Mouse (Mus musculus): ENCODE measurements at regions not wholly inside any gene's neighbourhood (a gene's known extent, or its start where the extent isn't known, plus 50 kb on each side); places are given as distances from the start of the nearest gene placed in this dataset.

DNA sequence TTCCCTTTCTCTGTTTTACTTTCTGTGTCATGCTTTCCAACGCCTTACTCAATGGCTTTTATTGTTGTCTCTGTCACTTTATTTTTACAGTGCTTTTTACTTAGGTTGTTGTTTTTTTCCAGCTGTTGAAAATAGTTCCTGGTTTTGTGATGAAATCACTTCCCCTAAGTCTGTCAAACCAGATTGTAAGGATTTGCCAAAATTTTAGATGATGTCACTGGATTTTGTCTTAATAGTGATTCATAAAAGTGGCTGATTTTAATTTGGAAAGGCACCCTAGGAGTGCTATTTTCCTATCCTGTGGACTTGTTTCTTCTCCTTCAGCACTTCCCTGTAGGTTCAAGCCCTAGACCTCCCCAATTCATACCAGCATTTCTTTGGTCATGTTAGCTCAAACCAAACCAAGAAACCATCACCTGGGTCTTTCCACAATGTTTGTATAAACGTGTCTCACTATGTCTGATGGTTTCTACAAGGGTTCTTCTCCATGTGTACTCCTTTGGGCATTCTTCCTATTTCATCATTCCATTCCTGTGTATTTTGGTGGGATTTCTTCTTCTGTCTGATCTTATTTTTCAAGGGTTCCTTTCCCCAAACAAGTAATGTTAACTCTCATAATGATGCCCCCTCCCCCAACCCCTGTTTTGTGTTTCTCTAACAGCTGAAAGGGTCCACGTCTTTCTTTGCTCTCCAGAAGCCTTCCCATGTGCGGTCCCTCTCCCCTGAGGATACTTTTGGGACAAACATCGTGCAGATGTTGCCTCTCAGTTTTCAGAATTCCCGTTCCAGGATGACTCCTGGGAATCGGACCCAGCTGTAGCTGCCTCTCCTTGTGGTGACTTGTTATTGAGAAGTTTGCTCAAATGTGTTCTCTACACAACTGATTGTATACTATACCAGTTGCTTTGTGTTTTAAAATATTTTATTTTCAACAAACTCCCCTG, 89.5 kb upstream of the Dcn start:
- DNase-seq, result no peak

DNA sequence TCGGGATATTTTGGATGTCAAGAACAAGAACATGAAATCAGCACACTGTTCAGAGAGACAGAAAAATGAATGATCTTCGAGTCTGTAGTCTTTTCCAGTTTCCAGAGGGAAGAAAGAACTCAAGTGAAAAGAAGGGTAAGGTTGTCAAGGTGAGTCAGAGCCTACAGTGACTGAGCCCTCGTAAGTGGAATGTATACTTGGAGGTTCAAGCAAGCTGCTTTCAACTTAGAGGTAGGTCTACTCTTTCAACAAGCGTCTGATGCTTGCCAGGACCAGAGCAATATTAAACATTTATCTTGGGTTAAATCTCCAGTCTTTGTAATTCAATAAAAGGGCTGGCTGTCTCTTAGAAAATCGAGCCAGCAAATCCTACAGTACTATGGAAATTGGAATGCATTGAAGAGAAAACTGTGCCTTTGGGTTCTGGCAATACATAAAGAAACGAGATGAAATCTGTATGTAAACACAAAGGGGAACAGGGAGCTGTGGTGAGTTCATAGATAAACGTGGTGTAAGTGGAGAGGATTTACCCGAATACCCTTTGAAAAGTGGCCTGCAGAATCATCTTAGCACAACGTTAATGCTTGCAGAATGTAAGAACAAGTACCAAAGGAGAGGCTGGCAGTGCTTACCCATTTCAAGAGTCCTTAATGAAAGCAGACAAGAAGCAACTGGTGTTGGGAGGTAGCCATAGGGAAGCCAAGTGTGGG, 82.2 kb upstream of the Dcn start:
- no peak for DNase-seq

DNA sequence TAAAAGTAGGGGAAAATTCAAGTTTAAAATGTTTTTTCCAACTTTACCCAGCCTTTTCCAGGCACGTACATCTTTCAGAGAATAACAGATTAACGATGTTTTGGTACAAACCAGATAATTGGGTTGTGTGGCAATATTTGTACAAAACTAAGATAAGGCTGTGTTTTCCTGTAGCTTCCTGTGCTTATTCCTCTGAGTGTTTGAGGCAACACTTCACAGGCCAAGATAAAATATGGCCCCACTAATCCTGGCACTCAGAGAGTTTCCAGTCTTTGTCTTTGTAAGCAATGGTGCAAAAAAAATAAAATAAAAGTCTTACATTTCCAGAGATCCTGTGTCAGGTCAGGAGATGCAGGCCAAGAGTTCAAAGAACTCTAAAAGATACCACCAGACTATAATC, 81.5 kb upstream of the Dcn start:
- DNase-seq, result no peak

DNA sequence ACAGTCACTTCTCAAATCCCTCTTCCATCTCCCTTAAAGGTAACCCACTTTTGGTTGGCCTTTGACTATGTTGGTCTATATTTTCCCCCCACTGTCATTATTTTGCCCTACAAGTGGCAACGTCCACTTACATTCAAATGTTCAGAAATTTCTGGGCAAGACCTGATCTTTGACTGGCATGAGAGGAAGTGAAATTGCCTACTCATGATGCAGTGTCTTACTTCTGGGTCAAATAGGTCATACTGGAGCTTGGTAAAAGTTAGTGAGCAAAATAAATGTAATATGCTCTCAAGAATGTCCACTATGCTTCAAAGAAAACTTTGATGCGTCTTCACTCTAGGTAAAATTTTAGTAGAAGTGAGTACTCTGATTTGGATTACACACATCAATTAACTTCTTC, 76.9 kb upstream of the Dcn start:
- no peak for DNase-seq

DNA sequence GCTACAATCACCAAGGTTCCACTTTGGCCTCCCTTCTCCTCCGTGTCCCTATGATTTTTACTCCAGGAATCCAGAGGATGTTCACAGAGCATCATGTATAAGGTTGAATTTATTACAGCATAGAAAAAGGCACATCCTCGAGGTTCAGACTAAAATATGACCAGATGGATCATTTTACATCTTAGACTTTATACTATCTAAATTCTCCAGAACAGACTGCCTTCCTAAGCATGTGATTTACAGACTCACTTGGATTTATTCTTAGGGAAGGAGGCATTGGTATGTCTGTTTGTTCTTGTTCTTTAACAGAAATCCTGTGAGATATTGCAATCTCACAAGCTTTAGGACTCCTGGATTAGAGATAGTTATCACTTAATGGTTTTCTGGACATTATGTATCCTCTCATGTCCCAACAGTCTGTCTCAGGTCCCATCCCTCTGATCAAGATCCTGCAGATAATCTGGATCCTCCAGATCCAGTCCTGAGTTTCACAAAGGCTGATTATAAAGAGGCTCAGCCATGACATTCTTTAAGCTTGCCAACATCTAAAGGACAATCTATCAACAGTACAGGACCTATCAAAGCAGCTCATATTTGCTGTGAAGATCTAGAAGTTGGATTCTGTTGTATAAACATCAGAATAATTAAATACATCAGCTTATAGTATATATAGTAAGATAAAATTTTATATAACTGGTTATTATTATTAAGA, 75.2 kb upstream of the Dcn start:
- no peak for DNase-seq

DNA sequence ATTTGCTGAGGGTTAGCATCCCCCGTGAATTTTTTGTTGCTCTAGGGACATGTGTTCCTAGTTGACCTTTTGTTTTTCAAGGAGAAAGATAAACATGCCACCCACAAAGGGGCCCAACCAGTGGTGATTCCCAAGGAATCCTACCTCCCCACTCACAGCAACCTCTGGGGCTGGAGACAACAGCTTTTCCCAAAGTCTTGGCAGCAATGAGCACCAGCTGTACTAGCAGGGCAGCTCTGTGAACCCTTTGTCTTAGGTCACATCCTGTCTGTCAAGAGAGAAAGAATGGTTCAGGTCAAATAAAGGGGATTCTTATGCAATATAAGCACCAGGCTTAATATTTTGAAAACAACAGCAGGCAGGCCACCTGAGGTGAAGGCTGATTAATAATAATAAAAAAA, 70.2 kb upstream of the Dcn start:
- no peak for DNase-seq

DNA sequence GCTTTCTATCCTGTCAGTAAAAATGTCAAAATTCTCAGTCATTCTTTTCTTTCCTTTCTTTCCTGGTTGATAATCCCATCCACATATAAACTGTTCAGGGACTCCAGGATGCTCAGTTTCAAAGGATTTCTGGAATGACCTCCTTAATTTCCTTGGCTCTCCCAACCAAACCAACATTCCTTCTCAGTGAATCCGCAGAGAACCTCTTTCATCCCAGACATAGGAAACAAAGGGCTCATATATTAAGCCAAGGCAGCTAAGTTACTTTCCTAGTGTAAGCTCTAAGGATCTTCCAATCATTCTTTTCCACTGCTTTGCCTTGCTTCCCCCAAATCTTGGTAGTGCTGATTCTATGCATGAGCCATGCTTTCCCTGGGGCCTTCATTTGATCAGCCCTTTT, 69.5 kb upstream of the Dcn start:
- DNase-seq, result no peak

DNA sequence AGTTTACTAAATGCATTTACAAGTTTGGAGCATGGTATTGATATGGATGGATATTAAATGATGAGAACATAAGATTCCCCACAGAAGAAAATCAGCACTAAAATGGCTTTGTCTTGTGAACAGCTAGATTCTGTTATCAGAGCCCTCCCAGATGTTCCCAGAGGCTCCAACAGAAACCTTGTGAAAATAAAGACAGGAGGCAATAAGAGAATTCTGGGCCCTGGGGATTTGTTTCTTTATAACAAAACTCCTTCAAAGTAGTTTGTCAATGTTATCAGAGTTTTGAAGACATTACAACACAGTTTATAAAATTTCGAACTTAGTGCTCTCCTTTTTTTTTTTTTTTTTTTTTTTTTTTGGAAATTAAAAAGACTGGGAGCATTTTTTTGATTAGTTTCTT, 56.8 kb upstream of the Dcn start:
- DNase-seq, result no peak

DNA sequence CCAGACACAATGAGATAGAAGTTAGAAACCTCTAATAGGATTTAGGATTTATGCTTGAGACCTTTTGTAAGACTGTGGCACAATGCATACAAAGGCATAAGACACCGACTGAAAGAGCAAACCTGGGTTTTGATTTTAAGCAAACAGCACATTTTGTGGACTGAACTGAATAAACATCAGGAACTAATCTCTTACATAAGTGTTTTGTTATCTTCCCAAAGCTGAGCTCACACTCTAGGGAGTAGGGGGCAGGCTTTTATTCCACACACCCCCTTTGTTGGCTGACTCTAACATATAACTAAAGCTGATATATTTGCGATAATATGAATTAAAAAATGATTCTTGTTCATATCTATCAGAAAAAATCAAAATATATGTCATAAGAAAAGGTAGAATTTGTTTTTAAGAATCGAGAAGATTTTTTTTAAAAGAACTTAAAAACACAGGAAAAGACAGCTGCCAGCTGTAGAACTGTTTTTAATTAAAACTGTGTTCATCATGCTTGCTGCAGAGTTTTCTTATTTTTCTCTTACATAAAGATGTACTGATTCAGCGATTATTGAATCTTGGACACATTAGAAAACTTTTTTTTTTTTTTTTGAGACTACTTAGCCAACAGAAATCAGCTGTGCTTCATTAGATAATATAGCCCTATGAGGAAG, 56.2 kb upstream of the Dcn start:
- no peak for DNase-seq

Small RNA genes lying in the stretch of these regions (microRNA-seq; reads per million reads assigned to microRNA genes)
- gene Gm24587 (0 reads per million in 2 experiments), gene Mir3966 (0 reads per million in 2 experiments)

Data from adrenal gland, adult 8-10 months (tissue).